Mouse (Mus musculus) skeletal muscle tissue, adult 2 months (tissue): ENCODE measurements around the gene Dach1.

Experiments used
- DNase-seq: peaks from one replicate; pipeline ENCODE4 v3.0.0-alpha.2; 2012; ENCODE audit warnings: low read depth, low spot score

Dach1 gene

GRCm38 (mm10) chr14:97855345-97855744 lies 314.2 kb downstream of the Dach1 start:
- DNase-seq = no peak

DNA sequence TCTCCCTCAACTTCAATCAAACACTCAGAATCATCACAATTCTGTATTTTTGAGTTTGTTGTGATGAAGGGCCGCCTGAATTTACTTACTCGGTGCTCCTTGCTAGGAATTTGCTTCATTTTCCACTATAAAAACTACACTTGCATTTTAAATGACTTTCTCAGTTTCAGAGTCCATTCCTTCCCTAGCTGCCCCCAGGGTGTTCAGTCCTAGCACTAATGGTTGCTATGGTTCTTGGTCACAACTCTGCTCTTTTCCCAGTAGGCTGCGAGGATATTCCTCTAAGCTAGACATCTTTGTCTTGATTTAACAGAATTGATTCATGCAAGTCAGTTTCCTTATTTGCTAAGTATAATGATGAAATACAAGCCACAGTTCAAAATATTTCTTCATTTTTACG lies 319.1 kb downstream of the Dach1 start:
- no peak for DNase-seq

DNA sequence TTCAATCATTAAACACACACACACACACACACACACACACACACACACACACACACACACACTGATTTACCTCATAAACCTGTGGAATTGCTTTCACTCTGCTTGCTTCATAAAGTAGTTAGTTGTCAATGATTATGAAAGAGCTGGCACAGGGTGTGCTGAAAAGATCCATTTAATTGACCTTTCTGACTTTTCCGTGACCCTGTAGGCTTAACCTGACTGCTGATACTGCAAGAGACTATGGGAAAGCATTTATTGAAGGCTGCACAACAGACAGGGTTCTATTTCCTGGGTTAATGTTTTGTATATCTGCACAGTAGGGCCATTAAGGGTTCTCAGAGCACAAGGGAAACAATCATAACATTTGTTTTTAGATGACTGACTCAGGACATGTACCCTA lies 321.9 kb downstream of the Dach1 start:
- no peak for DNase-seq

- DNase-seq = no peak
Measured at GRCm38 (mm10) chr14:97839275-97839674, 330.3 kb downstream of the Dach1 start.

- no peak for DNase-seq
Measured at GRCm38 (mm10) chr14:97829865-97830264, 339.7 kb downstream of the Dach1 start.

GRCm38 (mm10) chr14:97814555-97815175 lies 354.9 kb downstream of the Dach1 start:
- DNase-seq = peak; percentile 12

- no peak for DNase-seq
Measured at GRCm38 (mm10) chr14:97813557-97813956, 356.0 kb downstream of the Dach1 start.

GRCm38 (mm10) chr14:97795385-97795952 lies 374.1 kb downstream of the Dach1 start:
- DNase-seq = no peak

- no peak for DNase-seq
Measured at GRCm38 (mm10) chr14:97774135-97774767, 395.3 kb downstream of the Dach1 start.

- DNase-seq = no peak
Measured at GRCm38 (mm10) chr14:97754400-97754799, 415.2 kb downstream of the Dach1 start.

DNA sequence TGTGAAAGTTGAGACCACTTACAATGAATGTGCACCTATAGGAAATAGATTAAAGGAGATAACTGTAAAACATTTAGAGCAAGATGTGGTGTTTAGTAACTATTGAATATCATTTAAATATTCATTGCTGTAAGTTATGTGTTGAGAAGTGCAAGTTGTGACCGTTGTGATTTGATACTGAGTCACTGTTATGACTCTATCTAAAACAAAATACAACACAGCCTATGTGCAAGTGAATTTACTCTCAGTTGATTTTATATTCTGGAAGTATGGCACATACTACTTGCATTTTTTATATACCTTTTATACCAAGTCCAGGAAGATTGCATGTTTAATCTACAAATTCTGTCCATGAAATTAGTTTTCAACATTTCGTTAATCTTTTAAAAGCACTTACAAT lies 415.6 kb downstream of the Dach1 start:
- DNase-seq = no peak

DNA sequence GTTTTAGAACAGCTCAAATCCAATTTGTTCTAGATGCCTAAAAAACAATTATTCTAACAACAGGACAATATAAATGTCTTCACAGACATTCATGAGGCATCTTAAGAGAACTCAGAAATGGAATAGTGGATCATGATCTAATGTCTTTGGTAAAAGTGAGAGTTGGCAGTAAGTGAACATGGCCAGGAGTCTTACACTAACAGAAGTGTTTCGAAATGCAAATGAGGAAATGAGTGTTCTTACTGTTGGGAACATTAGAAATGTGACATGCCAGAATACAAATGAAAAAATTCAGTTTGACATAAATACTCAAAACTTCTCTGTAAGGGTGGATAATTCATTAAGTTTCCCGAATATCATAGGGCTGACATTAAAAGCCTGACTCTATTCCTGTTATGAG lies 426.3 kb downstream of the Dach1 start:
- DNase-seq = no peak

GRCm38 (mm10) chr14:97742785-97743184 lies 426.8 kb downstream of the Dach1 start:
- no peak for DNase-seq
